Mouse (Mus musculus) lung, embryonic 15.5 days (tissue): ENCODE data around the gene Unc119. TPM values are rescaled to one million over a fixed set of nuclear protein-coding genes. Genes with fewer than 3 reads are reported as not detected.
A peak's percentile ranks its signal among the peaks of the same experiment; 100 is the strongest.

ENCODE experiments used
- ATAC-seq: fragments of 200-750 bp; cut with Nextera tagmentation; 2 replicates; pipeline ENCODE4 v1.8.0; 2017; ENCODE audit warnings: moderate number of reproducible peaks, borderline replicate concordance; ENCODE audit not compliant: low FRiP score, low TSS enrichment; ENCODE audit errors: extremely low read depth
- H3K27ac ChIP-seq: fragments of 300-500 bp; sonication (generic); 2 replicates; pipeline ENCODE4 v1.5.1; 2015; ENCODE audit warnings: moderate library complexity, mild to moderate bottlenecking, inconsistent platforms
- H3K27me3 ChIP-seq: fragments of 300-500 bp; sonication (generic); 2 replicates; pipeline ENCODE4 v1.6.1; 2015; ENCODE audit warnings: inconsistent platforms
- H3K36me3 ChIP-seq: fragments of 300-500 bp; sonication (generic); 2 replicates; pipeline ENCODE4 v1.6.1; 2015; ENCODE audit warnings: inconsistent platforms
- H3K4me1 ChIP-seq: fragments of 300-500 bp; sonication (generic); 2 replicates; pipeline ENCODE4 v1.6.1; 2015; ENCODE audit warnings: inconsistent platforms
- H3K4me2 ChIP-seq: fragments of 300-500 bp; sonication (generic); 2 replicates; pipeline ENCODE4 v1.6.1; 2015; ENCODE audit warnings: inconsistent platforms, mild to moderate bottlenecking, moderate library complexity
- H3K4me3 ChIP-seq: fragments of 300-500 bp; sonication (generic); 2 replicates; pipeline ENCODE4 v1.5.1; 2015; ENCODE audit warnings: mild to moderate bottlenecking, inconsistent platforms
- H3K9ac ChIP-seq: fragments of 300-500 bp; sonication (generic); 2 replicates; pipeline ENCODE4 v1.6.1; 2015; ENCODE audit warnings: inconsistent platforms
- H3K9me3 ChIP-seq: fragments of 300-500 bp; sonication (generic); 2 replicates; pipeline ENCODE4 v1.6.1; 2016; ENCODE audit warnings: inconsistent platforms
- WGBS: fragments of 180-500 bp; shearing (Covaris S2); methylation state at CpG from one replicate; pipeline ENCODE4 v1.1.7; 2015; 5-methylcytosine and 5-hydroxymethylcytosine counted together
- polyA plus RNA-seq: library from polyadenylated mRNA; unstranded; fragments of >200 nt; fragmentation: Nextera tagmentation; extraction: Ambion mirVana; gene quantifications from 2 replicates; pipeline ENCODE4 v1.2.1, GENCODE M21; 2015

Unc119 gene
- polyA plus RNA-seq, 1 experiment from 2014 or later: 33.4 TPM

DNA sequence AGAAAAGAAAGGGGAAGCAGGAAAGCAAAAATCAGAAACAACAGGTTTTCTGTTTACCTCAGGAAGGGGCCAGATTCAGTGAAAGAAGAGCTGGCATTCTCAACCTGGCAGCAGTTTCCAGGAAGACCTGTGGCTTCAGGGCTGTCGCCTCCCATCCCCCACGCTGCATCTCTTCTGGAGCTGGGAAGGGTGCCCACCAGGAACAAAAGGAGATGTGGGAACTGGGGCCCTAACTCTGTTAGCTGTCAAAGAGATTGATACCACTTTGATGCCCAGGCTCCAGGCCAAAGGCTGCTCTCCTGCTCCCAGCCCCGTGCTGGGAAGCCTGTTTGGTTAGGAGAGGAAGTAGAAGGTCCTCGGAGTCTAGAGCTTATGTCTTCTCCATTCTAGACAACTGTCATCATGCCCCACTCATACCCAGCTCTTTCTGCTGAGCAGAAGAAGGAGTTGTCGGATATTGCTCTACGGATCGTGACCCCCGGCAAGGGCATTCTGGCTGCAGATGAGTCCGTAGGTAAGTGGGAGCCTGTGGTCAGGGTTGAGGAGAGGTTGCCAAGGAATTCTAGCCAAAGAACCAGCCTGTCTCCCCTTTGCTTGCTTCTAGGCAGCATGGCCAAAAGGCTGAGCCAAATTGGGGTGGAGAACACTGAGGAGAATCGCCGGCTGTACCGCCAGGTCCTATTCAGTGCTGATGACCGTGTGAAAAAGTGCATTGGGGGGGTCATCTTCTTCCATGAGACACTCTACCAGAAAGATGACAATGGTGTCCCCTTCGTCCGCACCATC is 19.1 kb upstream of the Unc119 start:
- WGBS: 82% methylated on average over 15 of the region's 15 CpGs
- H3K4me1 ChIP-seq: peaks cover 24% of the 10 kb centered on the region
- no peaks in the 10 kb centered on the region for H3K27me3 ChIP-seq
- H3K36me3 ChIP-seq: peaks cover 25% of the 10 kb centered on the region
- H3K4me3 ChIP-seq: no peak overlapping the region
- no peak overlapping the region for H3K27ac ChIP-seq
- no peaks in the 10 kb centered on the region for H3K9me3 ChIP-seq
- H3K4me2 ChIP-seq: no peak overlapping the region
- H3K9ac ChIP-seq: no peak overlapping the region
- no peak for ATAC-seq

DNA sequence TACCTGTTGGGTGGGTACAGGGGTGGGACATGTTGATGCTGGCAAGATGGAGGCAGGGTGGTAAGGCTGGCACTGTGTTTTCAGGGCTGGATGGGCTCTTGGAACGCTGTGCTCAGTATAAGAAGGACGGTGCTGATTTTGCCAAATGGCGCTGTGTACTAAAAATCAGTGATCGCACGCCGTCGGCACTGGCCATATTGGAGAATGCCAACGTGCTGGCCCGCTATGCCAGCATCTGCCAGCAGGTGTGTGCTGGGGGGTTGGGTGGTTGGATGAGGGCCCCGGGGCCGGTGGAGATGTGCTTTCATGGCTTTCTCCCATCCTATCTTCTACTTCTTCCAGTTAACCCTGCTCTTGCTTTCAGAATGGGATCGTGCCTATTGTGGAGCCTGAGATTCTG is 18.3 kb upstream of the Unc119 start:
- WGBS: 89% methylated on average over 12 of the region's 12 CpGs
- H3K36me3 ChIP-seq: peaks cover 19% of the 10 kb centered on the region

DNA sequence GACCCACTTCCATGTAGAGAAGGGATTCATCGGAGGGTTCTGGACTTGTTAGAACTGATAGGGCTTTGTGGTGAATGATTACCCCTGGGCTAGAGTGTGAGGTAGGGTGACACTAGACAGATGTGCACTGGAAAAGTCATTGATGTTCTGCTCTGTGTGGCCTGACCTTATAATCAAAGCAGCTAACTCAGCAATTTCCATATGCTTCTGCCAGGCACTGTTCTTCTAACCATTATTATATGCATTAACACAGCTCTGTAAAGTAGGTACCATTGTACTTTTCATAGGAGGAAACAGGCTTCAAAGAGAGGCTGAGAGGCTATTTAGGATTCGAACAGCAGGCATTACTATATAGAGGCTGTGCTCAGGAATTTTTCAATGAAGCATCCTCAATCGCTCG is 16.1 kb upstream of the Unc119 start:
- Histone ChIP-seq H3K4me2 (no peak overlapping the region), H3K9ac (no peak overlapping the region), H3K27me3 (no peaks in the 10 kb centered on the region), H3K4me3 (no peak overlapping the region), H3K36me3 (no peaks in the 10 kb centered on the region), H3K27ac (no peak overlapping the region), H3K4me1 (peaks cover 20% of the 10 kb centered on the region), H3K9me3 (no peaks in the 10 kb centered on the region)
- no peak for ATAC-seq
- WGBS: 91% methylated on average over 4 of the region's 4 CpGs

More for the DNA sequence above, 18.3 kb upstream of the Unc119 start:
- Histone ChIP-seq H3K4me3 (no peak overlapping the region), H3K27me3 (no peaks in the 10 kb centered on the region), H3K4me1 (peaks cover 24% of the 10 kb centered on the region), H3K9ac (no peak overlapping the region), H3K27ac (no peak overlapping the region), H3K9me3 (no peaks in the 10 kb centered on the region), H3K4me2 (no peak overlapping the region)
- ATAC-seq: no peak

DNA sequence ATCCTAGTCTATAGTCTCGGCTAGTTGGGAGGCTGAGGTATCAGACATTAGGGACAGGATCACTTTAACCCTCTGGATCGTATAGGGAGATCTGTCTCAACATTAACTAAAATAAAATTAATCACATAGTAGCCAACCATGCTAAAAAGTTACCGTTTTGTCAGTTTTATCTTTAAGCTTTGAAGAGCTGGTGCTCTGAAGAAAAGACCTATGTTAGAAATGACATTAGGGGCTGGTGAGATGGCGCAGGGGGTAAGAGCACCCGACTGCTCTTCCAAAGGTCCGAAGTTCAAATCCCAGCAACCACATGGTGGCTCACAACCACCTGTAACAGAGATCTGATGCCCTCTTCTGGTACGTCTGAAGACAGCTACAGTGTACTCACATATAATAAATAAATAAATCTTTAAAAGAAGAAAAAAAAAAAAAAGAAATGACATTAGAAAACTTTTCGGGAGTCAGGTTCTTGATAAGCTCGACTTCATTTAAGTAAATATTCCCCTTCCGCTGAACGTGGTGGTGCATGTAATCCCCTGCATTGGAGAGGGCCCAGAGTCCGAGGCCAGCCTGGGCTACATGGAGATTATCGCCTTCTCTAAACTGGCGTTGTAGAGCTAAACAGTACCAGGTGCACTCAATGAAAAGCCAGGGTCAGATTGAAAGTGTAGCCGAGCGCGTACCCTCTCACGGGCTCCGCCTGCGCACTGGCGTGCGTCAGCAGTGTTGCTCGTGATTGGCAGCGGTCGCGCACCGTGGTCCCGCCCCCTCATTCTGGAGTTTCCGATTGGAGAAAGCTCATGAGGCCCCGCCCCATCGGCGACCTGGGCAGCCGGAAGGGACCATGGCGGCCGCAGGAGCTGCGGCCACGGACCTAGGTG is 15.4 kb upstream of the Unc119 start, which contains the start of gene Pigs:
Gene Pigs (plus strand): TSS at position 782 of the 878 bp plus-strand sequence.
- peak within 1 kb of the TSS; percentile 88 for H3K4me2 ChIP-seq
- no peaks in the 10 kb centered on the region for H3K27me3 ChIP-seq
- peaks cover 2% of the 10 kb centered on the region; the same call in 1 of the 2 replicates for H3K36me3 ChIP-seq
- H3K27ac ChIP-seq: peak within 1 kb of the TSS; percentile 60
- 10% methylated on average over 37 of the region's 37 CpGs for WGBS
- H3K9ac ChIP-seq: peak within 1 kb of the TSS; percentile 92
- peak within 1 kb of the TSS; percentile 95 for H3K4me3 ChIP-seq
- H3K9me3 ChIP-seq: no peaks in the 10 kb centered on the region
- H3K4me1 ChIP-seq: peaks cover 13% of the 10 kb centered on the region
- peak; percentile 95 for ATAC-seq

DNA sequence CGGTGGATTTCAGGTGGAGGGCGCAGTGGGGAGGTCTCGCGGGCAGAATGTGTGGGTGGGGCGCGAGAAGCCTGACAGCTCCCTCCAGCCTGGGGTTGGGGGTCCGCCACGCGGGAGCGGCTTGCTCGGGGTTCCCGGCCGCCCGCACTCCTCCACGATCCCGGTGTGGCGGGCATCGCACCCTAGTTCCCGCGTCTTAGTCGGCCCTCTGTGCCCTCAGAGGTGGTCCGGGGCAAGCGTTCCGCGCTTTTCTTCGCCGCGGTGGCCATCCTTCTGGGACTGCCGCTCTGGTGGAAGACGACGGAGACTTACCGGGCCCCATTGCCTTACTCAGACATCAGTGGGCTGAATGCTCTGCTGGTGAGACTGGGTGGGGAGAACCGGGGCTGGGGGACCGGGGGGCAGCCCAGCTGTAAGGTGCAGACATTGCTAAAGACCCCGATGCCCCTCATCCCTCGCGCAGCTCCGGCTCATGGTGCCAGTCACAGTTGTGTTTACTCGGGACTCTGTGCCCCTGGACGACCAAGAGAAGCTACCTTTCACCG is 14.7 kb upstream of the Unc119 start:
- H3K27me3 ChIP-seq: no peaks in the 10 kb centered on the region
- H3K4me2 ChIP-seq: peak overlapping the region; percentile 88
- 1% methylated on average over 41 of the region's 41 CpGs for WGBS
- no peaks in the 10 kb centered on the region for H3K9me3 ChIP-seq
- peak overlapping the region; percentile 95 for H3K4me3 ChIP-seq
- no peak overlapping the region for H3K27ac ChIP-seq
- H3K9ac ChIP-seq: peak overlapping the region; percentile 92
- H3K36me3 ChIP-seq: peaks cover 4% of the 10 kb centered on the region
- peaks cover 6% of the 10 kb centered on the region for H3K4me1 ChIP-seq
- peak; percentile 69 for ATAC-seq

DNA sequence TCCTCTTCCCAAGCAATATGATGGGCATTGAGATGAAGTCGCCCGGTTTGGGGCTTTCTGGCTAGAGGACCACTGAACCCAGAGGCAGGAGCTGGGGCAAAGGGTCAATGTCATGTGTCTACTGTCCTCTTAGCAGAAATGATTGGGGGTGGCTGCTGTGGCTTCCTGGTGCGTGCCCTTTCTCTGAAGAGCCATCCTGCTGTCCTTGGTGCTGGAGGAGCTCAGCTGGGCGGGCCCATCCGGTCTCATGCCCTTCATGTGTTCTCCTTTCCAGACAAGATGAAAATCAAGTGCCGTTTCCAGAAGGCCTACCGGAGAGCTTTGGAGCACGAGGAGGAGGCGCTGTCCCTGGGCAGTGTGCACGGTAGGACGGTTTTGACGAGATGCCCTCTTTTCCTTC is 10.6 kb upstream of the Unc119 start:
- no peak overlapping the region for H3K9ac ChIP-seq
- H3K4me3 ChIP-seq: no peak overlapping the region
- peaks cover 6% of the 10 kb centered on the region; the same call in 1 of the 2 replicates for H3K4me1 ChIP-seq
- 95% methylated on average over 12 of the region's 12 CpGs for WGBS
- H3K27me3 ChIP-seq: no peaks in the 10 kb centered on the region
- peaks cover 24% of the 10 kb centered on the region for H3K36me3 ChIP-seq
- H3K27ac ChIP-seq: no peak overlapping the region
- no peaks in the 10 kb centered on the region for H3K9me3 ChIP-seq
- no peak overlapping the region for H3K4me2 ChIP-seq
- no peak for ATAC-seq

DNA sequence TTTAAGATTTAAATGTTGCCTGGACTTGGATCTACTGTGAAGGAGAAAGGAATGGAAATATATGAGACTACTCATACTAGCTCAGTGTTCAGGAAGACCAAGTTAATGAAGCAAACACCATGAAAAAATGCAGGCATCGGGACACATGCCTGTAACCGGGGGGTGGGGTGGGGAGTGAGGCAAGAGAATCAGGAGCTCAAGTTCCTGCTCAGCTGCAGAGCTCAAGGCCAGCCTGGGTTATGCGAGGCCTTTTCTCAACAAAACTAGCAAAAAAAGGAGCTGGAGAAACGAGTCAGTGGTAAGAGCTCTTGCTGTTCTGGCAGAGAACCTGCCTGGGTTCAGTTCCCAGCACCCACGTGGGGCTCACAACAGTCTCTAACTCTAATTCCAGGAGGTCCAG is 9.3 kb upstream of the Unc119 start:
- Histone ChIP-seq H3K36me3 (peaks cover 30% of the 10 kb centered on the region), H3K27ac (no peak overlapping the region), H3K9me3 (no peaks in the 10 kb centered on the region), H3K27me3 (no peaks in the 10 kb centered on the region), H3K4me3 (no peak overlapping the region), H3K9ac (no peak overlapping the region), H3K4me1 (peaks cover 2% of the 10 kb centered on the region; the same call in 1 of the 2 replicates), H3K4me2 (no peak overlapping the region)
- 88% methylated on average over 5 of the region's 5 CpGs for WGBS
- no peak for ATAC-seq

DNA sequence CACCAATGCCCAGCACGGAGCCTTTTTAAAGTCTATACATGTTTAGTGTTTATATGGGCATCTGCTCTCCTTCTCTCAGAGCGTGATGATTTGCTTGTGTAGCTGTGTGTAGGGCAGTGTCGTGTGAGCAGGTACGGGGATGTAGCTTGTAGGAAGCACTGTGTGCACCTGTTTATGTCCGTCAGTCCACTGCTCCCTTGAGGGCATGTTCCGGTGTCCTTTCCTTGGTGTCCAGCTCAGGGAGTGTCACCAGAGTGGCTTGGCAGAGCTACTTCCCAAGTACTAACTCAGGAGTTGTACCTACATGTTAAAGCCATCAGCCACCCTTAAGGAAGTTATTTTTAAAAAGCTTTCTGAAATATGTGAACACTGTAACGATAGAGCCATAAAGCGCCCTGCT is 6.2 kb upstream of the Unc119 start:
- Histone ChIP-seq H3K4me2 (no peak overlapping the region), H3K4me1 (no peaks in the 10 kb centered on the region), H3K27me3 (no peaks in the 10 kb centered on the region), H3K27ac (no peak overlapping the region), H3K9ac (no peak overlapping the region), H3K4me3 (no peak overlapping the region), H3K9me3 (no peaks in the 10 kb centered on the region), H3K36me3 (peaks cover 45% of the 10 kb centered on the region)
- 91% methylated on average over 8 of the region's 8 CpGs for WGBS
- no peak for ATAC-seq

DNA sequence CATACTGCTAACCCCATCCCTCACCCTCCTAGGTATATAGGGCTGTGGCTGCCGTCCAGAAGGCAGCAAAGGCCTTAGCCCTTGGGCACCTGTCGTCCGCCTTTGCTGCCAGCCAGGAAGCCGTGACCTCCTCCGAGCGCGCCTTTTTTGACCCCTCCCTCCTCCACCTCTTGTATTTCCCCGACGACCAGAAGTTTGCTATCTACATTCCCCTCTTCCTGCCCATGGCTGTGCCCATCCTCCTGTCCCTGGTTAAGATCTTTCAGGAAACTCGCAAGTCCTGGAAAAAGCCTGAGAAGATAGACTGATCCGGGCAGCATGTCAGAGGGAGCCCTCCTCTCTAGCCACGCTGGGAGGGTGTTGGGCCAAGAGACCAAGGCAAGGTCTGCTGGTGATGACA is 1.6 kb upstream of the Unc119 start:
- WGBS: 69% methylated on average over 12 of the region's 12 CpGs
- Histone ChIP-seq H3K27ac (no peak overlapping the region), H3K4me1 (peaks cover 36% of the 10 kb centered on the region), H3K27me3 (no peaks in the 10 kb centered on the region), H3K4me2 (no peak overlapping the region), H3K9me3 (no peaks in the 10 kb centered on the region), H3K4me3 (no peak overlapping the region), H3K9ac (no peak overlapping the region), H3K36me3 (peaks cover 25% of the 10 kb centered on the region)
- no peak for ATAC-seq

DNA sequence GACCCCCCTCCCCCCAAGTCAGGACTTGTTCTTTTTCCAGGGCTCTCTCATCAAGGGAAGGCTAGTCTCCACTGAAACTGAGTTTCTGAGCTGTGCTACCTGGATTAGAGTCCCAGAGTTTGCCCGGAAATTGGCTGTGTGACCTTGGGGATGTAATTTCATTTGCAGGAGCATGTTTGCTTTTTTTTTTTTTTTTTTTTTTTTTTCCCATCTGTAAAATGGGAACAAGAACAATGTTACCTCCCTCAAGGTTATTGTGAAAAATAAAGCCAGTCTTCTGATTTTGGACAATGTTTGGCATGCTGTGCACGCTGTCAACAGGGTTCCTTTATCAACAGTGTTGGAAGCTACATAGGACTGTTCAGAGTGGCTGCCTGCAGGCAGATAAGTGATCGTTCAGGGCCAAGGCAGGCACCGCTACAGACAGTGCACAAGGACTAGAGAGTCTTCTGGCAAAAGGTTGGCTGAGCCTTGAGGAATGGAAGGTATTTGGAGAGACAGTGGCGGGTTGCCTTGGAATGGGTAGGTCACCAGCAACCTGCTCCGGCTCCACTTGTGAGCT is 1.1 kb downstream of the Unc119 start:
- no peak for ATAC-seq
- Histone ChIP-seq H3K27ac (peak overlapping the region; percentile 71), H3K9me3 (no peaks in the 10 kb centered on the region), H3K4me2 (peak overlapping the region; percentile 98), H3K9ac (peak overlapping the region; percentile 87; the same call in 1 of the 2 replicates), H3K4me3 (peak overlapping the region; percentile 92), H3K27me3 (no peaks in the 10 kb centered on the region), H3K36me3 (peaks cover 18% of the 10 kb centered on the region), H3K4me1 (peaks cover 37% of the 10 kb centered on the region)
- WGBS: 60% methylated on average over 6 of the region's 6 CpGs

DNA sequence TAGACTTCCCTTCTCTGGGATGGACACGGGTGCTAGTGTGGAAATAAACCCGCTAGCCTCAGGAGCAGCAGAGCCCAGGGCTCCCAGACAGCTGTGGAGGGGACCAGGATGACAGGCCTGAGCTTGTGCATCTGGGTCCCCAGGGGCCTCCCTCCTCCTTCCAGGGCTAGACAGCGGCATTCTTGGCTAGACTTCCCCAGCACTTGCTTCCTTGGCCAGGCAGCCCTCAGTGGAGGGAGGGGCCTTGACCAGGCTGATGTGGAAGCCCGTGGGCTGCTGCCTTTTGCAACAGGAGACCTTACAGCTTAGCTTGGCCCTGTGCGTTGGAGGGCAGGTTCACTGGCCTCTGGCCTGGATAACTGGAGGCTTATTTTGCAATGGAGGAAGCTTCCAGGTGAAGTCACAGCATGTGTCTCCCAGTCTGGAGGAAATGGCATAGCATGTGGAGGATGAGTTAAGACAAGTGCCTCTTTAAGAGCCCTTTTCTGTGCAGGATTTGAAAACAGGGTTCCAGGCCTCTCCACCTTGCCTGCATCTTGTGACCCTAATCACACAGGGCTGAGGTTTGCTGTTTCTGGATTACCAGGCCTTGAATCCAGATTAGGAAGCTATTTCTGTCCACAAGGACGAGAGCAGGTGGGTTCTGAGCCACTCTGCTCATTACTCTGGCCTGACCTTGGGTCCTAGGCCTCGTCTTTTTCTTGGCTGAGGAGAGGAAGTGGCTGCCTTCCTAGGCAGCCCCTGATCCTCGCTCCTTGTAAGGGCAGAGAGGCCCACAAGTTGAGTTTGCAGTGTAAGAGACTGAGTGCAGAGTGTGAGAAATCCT is 1.8 kb downstream of the Unc119 start:
- Histone ChIP-seq H3K4me1 (peaks cover 42% of the 10 kb centered on the region), H3K4me2 (peak overlapping the region; percentile 98), H3K27me3 (no peaks in the 10 kb centered on the region), H3K27ac (peak overlapping the region; percentile 21; the same call in 1 of the 2 replicates), H3K36me3 (peaks cover 11% of the 10 kb centered on the region; the same call in 1 of the 2 replicates), H3K9ac (0 out of 2 replicates have a peak overlapping the region, but pooled peaks have one; percentile 1), H3K4me3 (no peak overlapping the region), H3K9me3 (no peaks in the 10 kb centered on the region)
- peak; percentile 19; the same call in 1 of the 2 replicates for ATAC-seq
- 47% methylated on average over 8 of the region's 8 CpGs for WGBS
